Mouse (Mus musculus) heart, embryonic 15.5 days (tissue): ENCODE measurements around the gene Cyth4. TPM values are rescaled to one million over a fixed set of nuclear protein-coding genes. Genes with fewer than 3 reads are reported as not detected.

Source experiments
- ATAC-seq: fragments of 200-750 bp; cut with Nextera tagmentation; replicated peaks from 2 replicates; pipeline ENCODE4 v1.8.0; 2017; ENCODE audit warnings: low read depth, moderate TSS enrichment; ENCODE audit not compliant: insufficient number of reproducible peaks, insufficient read depth, low FRiP score
- H3K27ac ChIP-seq: fragments of 300-500 bp; sonication (generic); 2 replicates; pipeline ENCODE4 v1.5.1; 2015; ENCODE audit warnings: mild to moderate bottlenecking, inconsistent platforms
- H3K27me3 ChIP-seq: fragments of 300-500 bp; sonication (generic); 2 replicates; pipeline ENCODE4 v1.6.1; 2015; ENCODE audit warnings: inconsistent platforms
- H3K36me3 ChIP-seq: fragments of 300-500 bp; sonication (generic); 2 replicates; pipeline ENCODE4 v1.6.1; 2015; ENCODE audit warnings: mild to moderate bottlenecking, inconsistent platforms
- H3K4me1 ChIP-seq: fragments of 300-500 bp; sonication (generic); replicated peaks from 2 replicates; pipeline ENCODE4 v1.6.1; 2015; ENCODE audit warnings: inconsistent platforms
- H3K4me2 ChIP-seq: fragments of 300-500 bp; sonication (generic); 2 replicates; pipeline ENCODE4 v1.6.1; 2015; ENCODE audit warnings: inconsistent platforms, mild to moderate bottlenecking, moderate library complexity
- H3K4me3 ChIP-seq: fragments of 300-500 bp; sonication (generic); 2 replicates; pipeline ENCODE4 v1.5.1; 2015; ENCODE audit warnings: mild to moderate bottlenecking, inconsistent platforms
- H3K9ac ChIP-seq: fragments of 300-500 bp; sonication (generic); 2 replicates; pipeline ENCODE4 v1.6.1; 2015; ENCODE audit warnings: mild to moderate bottlenecking, inconsistent platforms
- H3K9me3 ChIP-seq: fragments of 300-500 bp; sonication (generic); replicated peaks from 2 replicates; pipeline ENCODE4 v1.6.1; 2016; ENCODE audit warnings: inconsistent platforms
- WGBS: fragments of 180-500 bp; shearing (Covaris S2); methylation state at CpG from one replicate; pipeline ENCODE4 v1.1.7; 2015; ENCODE audit warnings: mixed read lengths; 5-methylcytosine and 5-hydroxymethylcytosine counted together
- polyA plus RNA-seq: library from polyadenylated mRNA; unstranded; fragments of >200 nt; fragmentation: Nextera tagmentation; extraction: Ambion mirVana; gene quantifications from 2 replicates; pipeline ENCODE4 v1.2.1, GENCODE M21; 2015

The Cyth4 gene
- polyA plus RNA-seq, 1 experiment from 2014 or later, result 5.5 TPM

- Histone ChIP-seq H3K4me3 (no peak overlapping the region), H3K4me2 (no peak overlapping the region), H3K27ac (no peak overlapping the region), H3K9me3 (no peaks in the 10 kb centered on the region), H3K36me3 (no peaks in the 10 kb centered on the region), H3K4me1 (peaks cover 18% of the 10 kb centered on the region), H3K9ac (no peak overlapping the region), H3K27me3 (peaks cover 47% of the 10 kb centered on the region)
- 49% methylated on average over 10 of the region's 10 CpGs for WGBS
- ATAC-seq, result no peak
These were observed 72.5 kb downstream of the Cyth4 start for GRCm38 (mm10) chr15:78669221-78669871.

- no peaks in the 10 kb centered on the region for H3K9me3 ChIP-seq
- peaks cover 28% of the 10 kb centered on the region for H3K4me1 ChIP-seq
- H3K36me3 ChIP-seq, result no peaks in the 10 kb centered on the region
- 45% methylated on average over 5 of the region's 5 CpGs for WGBS
- no peak overlapping the region for H3K9ac ChIP-seq
- no peak overlapping the region for H3K27ac ChIP-seq
- H3K27me3 ChIP-seq, result peaks cover 55% of the 10 kb centered on the region
- no peak overlapping the region for H3K4me3 ChIP-seq
- no peak for ATAC-seq
- H3K4me2 ChIP-seq, result no peak overlapping the region
These were observed 73.5 kb downstream of the Cyth4 start for GRCm38 (mm10) chr15:78670341-78670740.

Other genes starting within 250 kb of the Cyth4 start
- not detected in 2 replicates for gene Tex33, start 201.1 kb upstream of the Cyth4 start, polyA plus RNA-seq
- 22.6 and 38.7 TPM in 2 replicates for gene Tst, start 191.1 kb upstream of the Cyth4 start, polyA plus RNA-seq
- 1.3 and 1.5 TPM in 2 replicates for gene Mpst, start 190.6 kb upstream of the Cyth4 start, polyA plus RNA-seq
- 19.1 and 28.5 TPM in 2 replicates for gene Kctd17, start 168.5 kb upstream of the Cyth4 start, polyA plus RNA-seq
- 0.21 and 0.60 TPM in 2 replicates for gene Tmprss6, start 128.4 kb upstream of the Cyth4 start, polyA plus RNA-seq
- 0.30 and 1.9 TPM in 2 replicates for gene Il2rb, start 101.8 kb upstream of the Cyth4 start, polyA plus RNA-seq
- 28.9 and 37.3 TPM in 2 replicates for gene C1qtnf6, start 65.6 kb upstream of the Cyth4 start, polyA plus RNA-seq
- 0.11 and 0.20 TPM in 2 replicates for gene Sstr3, start 52.4 kb upstream of the Cyth4 start, polyA plus RNA-seq
- 9.3 and 52.8 TPM in 2 replicates for gene Rac2, start 24.3 kb upstream of the Cyth4 start, polyA plus RNA-seq
- 0.10 and 0.19 TPM in 2 replicates for gene Elfn2, start 121.7 kb downstream of the Cyth4 start, polyA plus RNA-seq
- 13.6 and 21.0 TPM in 2 replicates for gene Mfng, start 176.4 kb downstream of the Cyth4 start, polyA plus RNA-seq
- 5.7 and 7.6 TPM in 2 replicates for gene Card10, start 206.0 kb downstream of the Cyth4 start, polyA plus RNA-seq
- 32.0 and 40.4 TPM in 2 replicates for gene Cdc42ep1, start 245.6 kb downstream of the Cyth4 start, polyA plus RNA-seq